Mouse (Mus musculus) heart, embryonic 14.5 days (tissue): ENCODE results near the gene Tpcn1. TPM values are rescaled to one million over a fixed set of nuclear protein-coding genes. Genes with fewer than 3 reads are reported as not detected.

ENCODE experiments used
- ATAC-seq: fragments of 200-750 bp; cut with Nextera tagmentation; 2 replicates; pipeline ENCODE4 v1.8.0; 2017; ENCODE audit warnings: low read depth, moderate TSS enrichment; ENCODE audit not compliant: insufficient number of reproducible peaks, insufficient read depth, low FRiP score
- H3K27ac ChIP-seq, 2 experiments: fragments of 200-500 bp in 1 of 2; fragments of 300-500 bp in 1 of 2; sonication (generic) in 1 of 2; replicated peaks in 1 of 2; 2 replicates each; pipeline ENCODE4 v1.5.1; 2012 to 2014; ENCODE audit warnings: low read depth in 2 of 2, low read length in 2 of 2, control low read depth in 1 of 2, mild to moderate bottlenecking in 1 of 2, mixed read lengths in 1 of 2; ENCODE audit not compliant: control insufficient read depth in 1 of 2, insufficient read depth in 1 of 2
- H3K27me3 ChIP-seq: fragments of 300-500 bp; sonication (generic); 2 replicates; pipeline ENCODE4 v1.6.1; 2014; ENCODE audit warnings: mild to moderate bottlenecking, low read length, control low read depth; ENCODE audit not compliant: control insufficient read depth, insufficient read depth
- H3K36me3 ChIP-seq: fragments of 300-500 bp; sonication (generic); 2 replicates; pipeline ENCODE4 v1.6.1; 2014; ENCODE audit warnings: mild to moderate bottlenecking, control low read depth, low read length, mixed read lengths; ENCODE audit not compliant: control insufficient read depth, insufficient read depth
- H3K4me1 ChIP-seq, 2 experiments: fragments of 200-500 bp in 1 of 2; fragments of 300-500 bp in 1 of 2; sonication (generic) in 1 of 2; 2 replicates each; pipeline ENCODE4 v1.6.1; 2012 to 2014; ENCODE audit warnings: low read length in 2 of 2, control low read depth in 1 of 2, mixed read lengths in 1 of 2; ENCODE audit not compliant: control insufficient read depth in 2 of 2, insufficient read depth in 2 of 2
- H3K4me2 ChIP-seq: fragments of 300-500 bp; sonication (generic); 2 replicates; pipeline ENCODE4 v1.6.1; 2014; ENCODE audit warnings: mild to moderate bottlenecking, low read length
- H3K4me3 ChIP-seq, 2 experiments: fragments of 200-500 bp in 1 of 2; fragments of 300-500 bp in 1 of 2; sonication (generic) in 1 of 2; 2 replicates each; pipeline ENCODE4 v1.5.1; 2012 to 2014; ENCODE audit warnings: low read length in 2 of 2, mild to moderate bottlenecking in 2 of 2, control low read depth in 1 of 2, low read depth in 1 of 2, moderate library complexity in 1 of 2; ENCODE audit not compliant: control insufficient read depth in 1 of 2, insufficient read depth in 1 of 2
- H3K9ac ChIP-seq: fragments of 300-500 bp; sonication (generic); 2 replicates; pipeline ENCODE4 v1.6.1; 2014; ENCODE audit warnings: mild to moderate bottlenecking, low read length
- H3K9me3 ChIP-seq: fragments of 300-500 bp; sonication (generic); 2 replicates; pipeline ENCODE4 v1.6.1; 2016; ENCODE audit warnings: low read length, control low read depth; ENCODE audit not compliant: control insufficient read depth
- WGBS: fragments of 180-500 bp; shearing (Covaris S2); extraction: QIAGEN DNeasy Blood & Tissue Kit; methylation state at CpG from one replicate; pipeline ENCODE4 v1.1.7; 2014; 5-methylcytosine and 5-hydroxymethylcytosine counted together
- polyA plus RNA-seq: library from polyadenylated mRNA; unstranded; fragments of >200 nt; fragmentation: Nextera tagmentation; extraction: Ambion mirVana; gene quantifications from 2 replicates; pipeline ENCODE4 v1.2.1, GENCODE M21; 2014

Gene Tpcn1
- polyA plus RNA-seq, 1 experiment from 2014 or later, result 17.1 TPM

DNA sequence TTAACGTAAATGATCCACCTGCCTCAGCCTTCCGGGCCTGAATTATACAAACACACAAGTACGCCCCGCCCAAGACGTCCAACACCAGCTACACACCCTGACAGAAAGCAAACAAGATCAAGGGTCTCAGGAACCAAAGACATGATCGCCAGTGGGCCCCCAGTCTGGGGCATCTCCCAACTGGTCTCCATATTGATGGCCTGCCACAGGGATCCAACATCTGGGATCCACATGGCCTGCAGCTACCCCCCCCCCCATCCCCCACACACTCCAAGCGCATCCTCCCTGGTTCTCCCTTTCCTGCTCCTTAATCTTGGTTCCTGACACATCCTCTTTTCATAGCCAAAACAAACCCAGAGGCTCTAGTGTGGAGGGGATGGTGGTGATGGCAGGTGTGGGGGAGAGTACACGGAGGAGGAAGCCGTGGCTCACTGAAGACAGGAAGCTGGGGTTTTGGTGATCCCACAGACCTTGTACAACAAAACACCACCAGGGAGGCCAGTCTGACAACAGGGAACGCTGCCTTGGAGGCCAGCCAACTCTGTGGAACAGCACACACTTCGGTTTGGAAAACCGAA is 9.9 kb downstream of the Tpcn1 start:
- H3K9ac ChIP-seq, result no peak overlapping the region
- no peaks in the 10 kb centered on the region for H3K9me3 ChIP-seq
- peaks cover 24% of the 10 kb centered on the region for H3K36me3 ChIP-seq
- H3K4me1 ChIP-seq, result peaks cover 12 to 35% of the 10 kb centered on the region in 2 experiments; a peak in 3 of 4 replicates
- H3K4me2 ChIP-seq, result peak overlapping the region; percentile 27
- WGBS, result 50% methylated on average over 12 of the region's 12 CpGs
- H3K27me3 ChIP-seq, result no peaks in the 10 kb centered on the region
- peak overlapping the region in 1 of 2 experiments; percentile 70; a peak in 2 of 4 replicates for H3K27ac ChIP-seq
- ATAC-seq, result peak; percentile 43; the same call in 1 of the 2 replicates
- no peak overlapping the region for H3K4me3 ChIP-seq

DNA sequence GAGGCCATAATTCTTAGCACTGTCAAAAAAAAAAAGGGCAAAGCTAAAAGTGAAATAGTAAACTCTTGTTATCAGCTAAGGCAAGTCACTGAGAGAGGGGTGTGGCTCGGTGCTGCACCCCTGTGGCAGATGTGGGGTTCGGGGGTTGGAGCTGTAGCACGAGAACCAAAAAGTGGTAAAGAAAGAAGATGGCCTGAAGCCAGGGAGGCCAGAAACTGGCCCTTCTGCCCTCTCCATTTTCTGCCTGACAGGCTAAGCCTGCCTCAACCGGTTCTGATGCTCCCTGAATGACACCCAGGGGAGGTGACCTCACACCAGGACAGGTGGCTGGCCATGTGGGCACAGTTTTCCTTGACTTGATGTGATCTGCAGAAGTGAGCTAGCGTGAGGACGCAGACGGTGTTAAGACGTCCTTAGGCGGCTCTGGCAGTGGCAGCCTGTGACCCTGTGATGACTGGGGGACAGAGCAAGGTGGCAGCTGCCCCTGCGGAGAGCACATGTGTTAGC is 10.5 kb downstream of the Tpcn1 start:
- Histone ChIP-seq H3K9me3 (no peaks in the 10 kb centered on the region), H3K9ac (no peak overlapping the region), H3K4me3 (no peak overlapping the region), H3K27me3 (no peaks in the 10 kb centered on the region), H3K27ac (peak overlapping the region in 1 of 2 experiments; percentile 53; a peak in 1 of 4 replicates), H3K4me1 (peaks cover 12 to 35% of the 10 kb centered on the region in 2 experiments; a peak in 3 of 4 replicates), H3K4me2 (no peak overlapping the region), H3K36me3 (peaks cover 18% of the 10 kb centered on the region)
- 65% methylated on average over 10 of the region's 10 CpGs for WGBS
- ATAC-seq, result 0 out of 2 replicates have a peak, but pooled peaks have one; percentile 15

DNA sequence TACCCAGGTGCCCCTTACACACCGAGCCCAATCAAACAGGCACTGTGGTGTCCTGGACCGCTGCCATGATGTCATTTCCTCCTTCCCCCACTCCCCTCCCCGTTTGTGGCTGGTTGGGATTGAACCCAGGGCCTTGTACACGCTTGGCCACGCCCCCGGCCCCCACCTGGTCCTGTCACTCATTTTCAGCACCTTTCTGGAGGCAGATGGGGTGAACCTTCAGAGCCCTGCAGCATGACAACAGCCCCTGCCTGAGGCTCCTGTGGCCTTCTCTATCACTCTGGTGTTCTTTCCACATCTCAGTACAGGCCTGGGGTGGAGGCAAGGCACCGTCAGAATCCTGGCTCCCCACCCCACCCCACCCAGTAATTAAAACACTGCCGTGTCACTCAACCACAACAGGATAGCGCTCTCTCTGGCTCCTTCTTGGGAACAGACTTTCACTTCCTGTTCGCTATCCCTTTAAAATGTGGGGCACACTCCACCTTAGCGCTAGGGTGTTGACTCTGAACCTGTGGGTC is 11.6 kb downstream of the Tpcn1 start:
- Histone ChIP-seq H3K4me1 (peaks cover 12 to 35% of the 10 kb centered on the region in 2 experiments; a peak in 3 of 4 replicates), H3K4me3 (no peak overlapping the region), H3K27ac (no peak overlapping the region), H3K9me3 (no peaks in the 10 kb centered on the region), H3K4me2 (no peak overlapping the region), H3K9ac (no peak overlapping the region), H3K27me3 (no peaks in the 10 kb centered on the region), H3K36me3 (peaks cover 15% of the 10 kb centered on the region; the same call in 1 of the 2 replicates)
- ATAC-seq, result no peak
- WGBS, result 82% methylated on average over 10 of the region's 11 CpGs

DNA sequence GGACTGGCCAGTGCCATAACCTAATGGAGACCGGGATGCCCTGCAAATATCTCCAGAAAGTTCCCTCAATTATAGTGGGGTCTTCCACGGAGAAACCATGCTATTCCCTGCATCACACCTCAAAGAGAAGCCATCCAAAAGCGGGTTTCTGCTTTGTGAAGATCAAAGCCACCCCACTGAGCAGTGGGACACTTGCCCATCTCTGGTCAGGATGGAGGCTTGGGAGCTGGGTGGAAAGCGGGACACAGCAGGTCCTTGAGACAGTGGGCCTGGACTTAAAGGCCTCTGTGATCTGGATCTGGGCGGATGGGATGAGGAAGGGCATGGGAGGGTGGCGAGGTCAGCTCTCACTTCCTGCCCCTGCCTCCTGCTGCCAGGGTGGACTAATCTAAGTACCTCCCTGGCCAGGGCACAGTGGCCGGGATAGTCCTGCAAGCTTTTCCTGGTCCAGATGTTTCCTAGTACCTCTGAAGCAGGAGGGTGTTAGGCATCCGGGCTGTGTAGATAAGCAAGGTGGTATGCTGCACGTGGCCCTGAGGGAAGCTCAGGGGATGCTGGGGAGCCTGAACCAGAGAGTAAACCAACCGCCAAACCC is 13.9 kb downstream of the Tpcn1 start:
- Histone ChIP-seq H3K36me3 (0 out of 2 replicates have a peak, but pooled peaks cover 3% of the 10 kb centered on the region), H3K4me3 (no peak overlapping the region), H3K4me1 (peaks cover 22 to 46% of the 10 kb centered on the region in 2 experiments), H3K9ac (no peak overlapping the region), H3K27me3 (no peaks in the 10 kb centered on the region), H3K4me2 (no peak overlapping the region), H3K9me3 (no peaks in the 10 kb centered on the region), H3K27ac (no peak overlapping the region)
- no peak for ATAC-seq
- 52% methylated on average over 10 of the region's 10 CpGs for WGBS

DNA sequence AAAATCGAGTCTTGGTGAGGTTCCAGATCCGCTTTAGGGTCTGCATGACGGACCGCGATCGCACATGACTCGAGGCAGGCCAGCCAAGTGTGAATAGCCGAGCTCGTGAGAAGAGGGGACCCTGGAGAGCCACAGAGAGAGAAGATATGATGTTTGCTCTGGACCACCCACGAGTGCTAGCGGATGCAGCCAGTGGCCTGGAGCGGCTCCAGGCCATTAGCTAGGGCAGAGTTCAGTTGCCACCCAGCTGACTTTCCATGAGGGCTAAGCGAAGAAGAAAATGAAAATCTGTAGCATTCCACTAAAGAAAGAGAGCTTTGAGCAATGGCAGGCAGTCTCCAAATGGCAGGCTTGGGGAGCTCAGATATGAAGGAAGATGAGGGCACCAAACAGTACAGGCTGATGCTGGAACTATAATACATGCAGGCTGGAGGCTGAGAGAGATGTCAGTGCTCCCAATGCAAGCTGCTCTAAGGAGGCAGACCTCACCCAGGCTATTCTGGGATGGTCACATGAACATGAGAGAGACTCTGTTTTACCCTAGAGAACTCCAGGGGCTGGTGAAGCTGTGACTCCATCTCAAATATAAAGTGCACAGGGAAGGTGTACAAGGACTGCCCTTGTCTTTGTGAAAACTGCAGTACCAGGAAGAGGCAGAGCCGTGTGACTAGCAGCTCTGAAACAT is 17.3 kb downstream of the Tpcn1 start:
- 71% methylated on average over 14 of the region's 14 CpGs for WGBS
- H3K4me1 ChIP-seq, result peaks cover 39 to 53% of the 10 kb centered on the region in 2 experiments
- no peak overlapping the region for H3K4me2 ChIP-seq

DNA sequence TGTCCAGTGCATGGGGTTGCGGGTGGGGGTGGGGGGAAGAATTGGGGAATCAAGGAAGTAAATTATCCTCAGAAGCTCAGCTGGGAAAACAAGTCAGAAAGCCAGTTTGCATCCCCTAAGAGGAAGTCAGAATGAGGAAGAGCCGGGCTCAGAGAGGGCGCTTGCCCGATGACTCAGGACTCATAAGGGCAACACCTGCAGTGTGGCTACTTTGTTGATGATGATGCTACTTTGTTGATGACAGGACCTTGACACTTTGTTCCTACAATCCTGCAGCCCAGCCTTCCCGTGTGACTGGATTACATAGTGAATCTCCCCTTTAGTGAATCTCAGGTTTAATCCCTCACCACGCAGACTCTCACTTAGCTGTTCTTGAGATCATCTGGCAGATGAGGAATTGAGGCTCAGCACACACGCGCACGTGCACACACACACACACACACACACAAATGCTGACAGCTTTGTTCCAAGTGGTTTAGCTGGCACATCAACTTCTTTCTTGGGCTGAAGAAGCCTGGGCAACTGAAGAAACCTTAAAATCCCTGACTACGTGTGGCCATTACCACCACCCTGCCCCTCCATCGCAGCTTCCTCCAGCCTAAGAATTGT is 18.1 kb downstream of the Tpcn1 start:
- H3K27me3 ChIP-seq, result no peaks in the 10 kb centered on the region
- peaks cover 47 to 61% of the 10 kb centered on the region in 2 experiments for H3K4me1 ChIP-seq
- no peak for ATAC-seq
- no peak overlapping the region for H3K27ac ChIP-seq
- no peak overlapping the region for H3K4me2 ChIP-seq
- no peak overlapping the region for H3K4me3 ChIP-seq
- no peaks in the 10 kb centered on the region for H3K9me3 ChIP-seq
- no peak overlapping the region for H3K9ac ChIP-seq
- H3K36me3 ChIP-seq, result 0 out of 2 replicates have a peak, but pooled peaks cover 3% of the 10 kb centered on the region
- WGBS, result 89% methylated on average over 11 of the region's 11 CpGs

More for the DNA sequence above, 17.3 kb downstream of the Tpcn1 start:
- H3K4me3 ChIP-seq, result no peak overlapping the region
- no peaks in the 10 kb centered on the region for H3K27me3 ChIP-seq
- ATAC-seq, result no peak
- no peaks in the 10 kb centered on the region for H3K9me3 ChIP-seq
- no peak overlapping the region for H3K27ac ChIP-seq
- 0 out of 2 replicates have a peak, but pooled peaks cover 3% of the 10 kb centered on the region for H3K36me3 ChIP-seq
- H3K9ac ChIP-seq, result no peak overlapping the region

DNA sequence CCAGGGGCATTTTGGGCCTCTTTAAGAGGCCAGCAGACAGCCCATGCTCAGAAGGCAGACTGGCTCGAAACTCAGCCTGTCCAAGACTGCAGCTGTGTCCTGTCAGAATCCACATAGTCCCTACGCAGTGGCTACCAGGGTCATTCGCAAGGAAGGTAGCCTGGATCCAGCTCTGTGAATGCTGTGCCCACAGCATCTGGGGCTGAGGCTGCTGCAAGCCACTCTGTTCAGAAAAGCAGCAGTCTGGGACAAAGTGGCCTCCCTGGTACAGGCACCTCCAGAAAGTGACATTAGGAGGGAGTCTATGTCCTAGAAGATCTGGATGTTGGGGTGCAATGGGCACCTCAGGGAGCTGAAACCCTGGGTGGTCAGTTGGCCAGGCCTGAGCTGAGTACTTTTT is 18.7 kb downstream of the Tpcn1 start:
- no peak overlapping the region for H3K4me3 ChIP-seq
- H3K27ac ChIP-seq, result no peak overlapping the region
- WGBS, result 80% methylated on average over 3 of the region's 3 CpGs
- no peak overlapping the region for H3K9ac ChIP-seq
- H3K9me3 ChIP-seq, result no peaks in the 10 kb centered on the region
- no peak overlapping the region for H3K4me2 ChIP-seq
- H3K27me3 ChIP-seq, result no peaks in the 10 kb centered on the region
- H3K4me1 ChIP-seq, result peaks cover 50 to 59% of the 10 kb centered on the region in 2 experiments
- 0 out of 2 replicates have a peak, but pooled peaks cover 3% of the 10 kb centered on the region for H3K36me3 ChIP-seq
- ATAC-seq, result no peak
